Mouse (Mus musculus): ENCODE data around the gene Chkb.

Gene Chkb

GRCm38 (mm10) chr15:89402471-89402870 lies 27.2 kb downstream of the Chkb start:
- in situ Hi-C loops (cut with MboI, MseI) = no loop called here

GRCm38 (mm10) chr15:89399716-89400115 lies 30.0 kb downstream of the Chkb start:
- in situ Hi-C loops (cut with MboI, MseI) = no loop called here

- in situ Hi-C loops (cut with MboI, MseI) = no loop called here
Observed at GRCm38 (mm10) chr15:89398146-89398545, 31.6 kb downstream of the Chkb start.

- in situ Hi-C loops (cut with MboI, MseI) = no loop called here
Observed at GRCm38 (mm10) chr15:89396883-89397282, 32.8 kb downstream of the Chkb start.

- in situ Hi-C loops (cut with MboI, MseI) = no loop called here
Observed at GRCm38 (mm10) chr15:89390081-89390480, 39.6 kb downstream of the Chkb start.

- in situ Hi-C loops (cut with MboI, MseI) = no loop called here
Observed at GRCm38 (mm10) chr15:89387127-89387526, 42.6 kb downstream of the Chkb start.

GRCm38 (mm10) chr15:89384617-89385016 lies 45.1 kb downstream of the Chkb start, which contains the start of gene Klhdc7b:
TSS of gene Klhdc7b (plus strand) at chr15:89384917.
- in situ Hi-C loops (cut with MboI, MseI) = no loop called here

GRCm38 (mm10) chr15:89379429-89379828 lies 50.3 kb downstream of the Chkb start:
- in situ Hi-C loops (cut with MboI, MseI) = no loop called here

- in situ Hi-C loops (cut with MboI, MseI) = no loop called here
Observed at GRCm38 (mm10) chr15:89378831-89379401, 50.8 kb downstream of the Chkb start, which contains the start of gene Odf3b. TSS of gene Odf3b (minus strand) at chr15:89379282.

GRCm38 (mm10) chr15:89377938-89378828 lies 51.5 kb downstream of the Chkb start:
- in situ Hi-C loops (cut with MboI, MseI) = no loop called here

- in situ Hi-C loops (cut with MboI, MseI) = no loop called here
Observed at GRCm38 (mm10) chr15:89377362-89377761, 52.3 kb downstream of the Chkb start.

GRCm38 (mm10) chr15:89376957-89377356 lies 52.8 kb downstream of the Chkb start, which contains the start of gene Tymp:
TSS of gene Tymp (minus strand) at chr15:89377039.
- in situ Hi-C loops (cut with MboI, MseI) = no loop called here

Data from T-helper 17 cell (primary cell).